Mouse (Mus musculus) intestine, embryonic 14.5 days (tissue): ENCODE data around the gene Eif4e. TPM values are rescaled to one million over a fixed set of nuclear protein-coding genes. Genes with fewer than 3 reads are reported as not detected.
A peak's percentile ranks its signal among the peaks of the same experiment; 100 is the strongest.

Source experiments
- ATAC-seq: fragments of 200-750 bp; cut with Nextera tagmentation; replicated peaks from 2 replicates; pipeline ENCODE4 v1.8.0; 2017; ENCODE audit warnings: low read depth, moderate number of reproducible peaks, moderate TSS enrichment, moderate library complexity; ENCODE audit not compliant: low FRiP score, low TSS enrichment
- DNase-seq: peaks from one replicate; pipeline ENCODE4 v3.0.0-alpha.2; 2018; ENCODE audit warnings: low spot score
- H3K27ac ChIP-seq: fragments of 300-500 bp; sonication (generic); 2 replicates; pipeline ENCODE4 v1.5.1; 2014; ENCODE audit warnings: low read depth, mild to moderate bottlenecking, control low read depth
- H3K27me3 ChIP-seq: fragments of 300-500 bp; sonication (generic); replicated peaks from 2 replicates; pipeline ENCODE4 v1.6.1; 2014; ENCODE audit warnings: low read length, control low read depth; ENCODE audit not compliant: control insufficient read depth, insufficient read depth
- H3K36me3 ChIP-seq: fragments of 300-500 bp; sonication (generic); 2 replicates; pipeline ENCODE4 v1.6.1; 2014; ENCODE audit warnings: low read length, control low read depth; ENCODE audit not compliant: control insufficient read depth, insufficient read depth
- H3K4me1 ChIP-seq: fragments of 300-500 bp; sonication (generic); replicated peaks from 2 replicates; pipeline ENCODE4 v1.6.1; 2014; ENCODE audit warnings: low read length, control low read depth, mixed read lengths; ENCODE audit not compliant: control insufficient read depth, insufficient read depth
- H3K4me2 ChIP-seq: fragments of 300-500 bp; sonication (generic); 2 replicates; pipeline ENCODE4 v1.6.1; 2014; ENCODE audit warnings: low read length
- H3K4me3 ChIP-seq: fragments of 300-500 bp; sonication (generic); 2 replicates; pipeline ENCODE4 v1.5.1; 2014; ENCODE audit warnings: low read depth, low read length, control low read depth, mixed read lengths
- H3K9ac ChIP-seq: fragments of 300-500 bp; sonication (generic); 2 replicates; pipeline ENCODE4 v1.6.1; 2014; ENCODE audit warnings: mild to moderate bottlenecking, low read length
- H3K9me3 ChIP-seq: fragments of 300-500 bp; sonication (generic); 2 replicates; pipeline ENCODE4 v1.6.1; 2016; ENCODE audit warnings: low read length, control low read depth; ENCODE audit not compliant: control insufficient read depth
- WGBS: fragments of 180-500 bp; shearing (Covaris S2); extraction: QIAGEN DNeasy Blood & Tissue Kit; methylation state at CpG from one replicate; pipeline ENCODE4 v1.1.7; 2014; 5-methylcytosine and 5-hydroxymethylcytosine counted together
- polyA plus RNA-seq: library from polyadenylated mRNA; unstranded; fragments of >200 nt; fragmentation: Nextera tagmentation; extraction: Ambion mirVana; gene quantifications from 2 replicates; pipeline ENCODE4 v1.2.1, GENCODE M21; 2014

Gene Eif4e
- polyA plus RNA-seq, 1 experiment from 2014 or later, result 345 TPM

GRCm38 (mm10) chr3:138527667-138528231 is 1.8 kb downstream of the Eif4e start:
- peak; percentile 61 for ATAC-seq

DNA sequence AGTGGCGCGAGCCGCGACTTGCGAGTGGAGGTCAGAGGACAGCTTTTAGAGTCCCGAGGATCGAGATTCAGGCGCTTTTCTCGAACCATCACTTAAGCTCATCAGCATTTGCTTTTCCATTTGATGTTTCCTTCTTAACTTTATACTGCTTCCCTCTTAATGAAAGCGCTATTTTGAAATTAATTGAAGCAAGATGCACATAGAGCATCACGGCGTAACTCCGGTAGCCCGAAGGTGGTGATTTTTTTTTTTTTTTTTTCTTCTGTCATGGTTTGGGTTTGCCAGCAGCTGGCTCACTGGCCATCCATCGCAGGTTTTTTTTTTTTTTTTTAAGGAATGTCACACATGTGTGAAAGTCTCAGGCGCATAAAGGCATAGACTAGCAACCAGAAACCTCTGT is 2.3 kb downstream of the Eif4e start:
- no peak for ATAC-seq

More at GRCm38 (mm10) chr3:138527667-138528231, 1.8 kb downstream of the Eif4e start:
- Histone ChIP-seq H3K4me1 (peaks cover 33% of the 10 kb centered on the region), H3K27ac (peak overlapping the region; percentile 84), H3K36me3 (no peaks in the 10 kb centered on the region), H3K4me3 (peak overlapping the region; percentile 93), H3K4me2 (peak overlapping the region; percentile 82), H3K9ac (peak overlapping the region; percentile 94), H3K27me3 (no peaks in the 10 kb centered on the region), H3K9me3 (no peaks in the 10 kb centered on the region)
- WGBS, result under 1% methylated on average over 43 of the region's 64 CpGs
- peak; percentile 77 for DNase-seq

DNA sequence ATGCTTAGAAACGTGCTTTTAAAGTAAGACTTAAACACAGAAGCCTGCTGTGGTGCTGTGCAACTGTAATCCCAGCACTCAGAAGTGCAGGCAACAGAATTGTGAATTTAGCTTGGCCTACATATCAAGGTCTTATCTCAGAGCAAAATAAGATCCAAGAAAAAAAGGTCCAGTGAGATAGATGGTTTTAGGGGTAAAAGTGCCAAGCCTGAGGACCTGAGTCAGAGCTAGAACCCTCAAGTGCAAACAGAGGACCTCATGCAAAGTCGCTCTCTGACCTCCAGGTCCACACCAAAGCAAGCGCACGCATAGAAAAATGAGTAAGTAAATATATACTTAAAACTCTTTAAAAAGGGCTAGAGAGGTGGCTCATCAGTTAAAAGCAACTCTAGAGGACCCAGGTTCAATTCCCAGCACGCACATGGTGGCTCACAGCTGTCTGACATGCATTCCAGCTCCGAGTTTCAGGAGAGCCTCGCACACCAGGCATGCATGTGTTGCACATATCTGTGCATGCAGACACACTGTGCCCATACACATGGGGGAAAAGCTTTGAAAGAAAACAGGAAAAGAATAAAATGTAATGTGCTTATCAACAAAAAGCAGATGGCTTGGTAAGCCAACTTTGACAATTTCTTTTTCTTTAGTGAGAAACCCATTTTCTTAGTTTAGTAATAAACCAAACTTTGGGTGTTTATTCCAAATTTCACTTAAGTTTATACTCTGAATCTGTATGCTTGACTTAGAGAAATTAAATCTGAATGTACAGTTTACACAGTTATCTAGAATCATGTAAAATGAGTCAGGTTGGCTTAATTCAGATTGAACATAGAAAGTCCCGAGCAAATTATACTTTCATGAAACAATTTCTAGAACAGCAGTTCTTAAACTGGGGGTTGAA is 4.8 kb downstream of the Eif4e start:
- 68% methylated on average over 8 of the region's 8 CpGs for WGBS
- H3K27ac ChIP-seq, result no peak overlapping the region
- H3K4me2 ChIP-seq, result no peak overlapping the region
- H3K9ac ChIP-seq, result no peak overlapping the region
- H3K9me3 ChIP-seq, result no peaks in the 10 kb centered on the region
- peaks cover 33% of the 10 kb centered on the region for H3K4me1 ChIP-seq
- no peak for ATAC-seq
- no peaks in the 10 kb centered on the region for H3K27me3 ChIP-seq
- no peak overlapping the region for H3K4me3 ChIP-seq
- H3K36me3 ChIP-seq, result no peaks in the 10 kb centered on the region
- DNase-seq, result peak; percentile 47

More for the DNA sequence above, 2.3 kb downstream of the Eif4e start:
- peak overlapping the region; percentile 94 for H3K9ac ChIP-seq
- H3K4me2 ChIP-seq, result peak overlapping the region; percentile 82
- no peaks in the 10 kb centered on the region for H3K27me3 ChIP-seq
- H3K36me3 ChIP-seq, result no peaks in the 10 kb centered on the region
- no peak overlapping the region for H3K27ac ChIP-seq
- DNase-seq, result no peak
- 3% methylated on average over 16 of the region's 16 CpGs for WGBS
- H3K4me3 ChIP-seq, result peak overlapping the region; percentile 93
- H3K4me1 ChIP-seq, result peaks cover 33% of the 10 kb centered on the region
- H3K9me3 ChIP-seq, result no peaks in the 10 kb centered on the region

- Histone ChIP-seq H3K27ac (no peak overlapping the region), H3K4me3 (no peak overlapping the region), H3K9me3 (no peaks in the 10 kb centered on the region), H3K27me3 (no peaks in the 10 kb centered on the region), H3K36me3 (no peaks in the 10 kb centered on the region), H3K4me1 (peaks cover 29% of the 10 kb centered on the region), H3K9ac (no peak overlapping the region), H3K4me2 (no peak overlapping the region)
- peak; percentile 48 for DNase-seq
- 36% methylated on average over 12 of the region's 12 CpGs for WGBS
- no peak for ATAC-seq
These were observed 5.7 kb downstream of the Eif4e start for GRCm38 (mm10) chr3:138531479-138532181.

DNA sequence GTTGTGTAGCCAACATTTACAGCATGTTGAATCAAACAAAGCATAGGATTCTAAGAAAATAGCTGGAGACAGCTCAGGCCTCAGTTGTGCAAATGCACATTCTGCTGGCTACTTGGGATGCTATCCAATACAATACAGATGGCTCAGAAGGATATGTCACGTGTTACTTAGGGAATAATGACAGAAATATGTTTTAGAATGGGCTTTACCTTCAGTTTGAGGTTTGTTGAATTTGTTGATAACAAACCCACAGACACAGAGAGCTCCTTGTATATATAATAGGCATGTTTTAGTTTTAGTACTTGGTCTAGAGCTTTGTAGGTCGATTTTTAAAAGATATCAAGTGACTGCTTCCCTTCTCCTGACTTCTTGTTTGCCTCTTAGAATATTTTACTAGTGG is 6.8 kb downstream of the Eif4e start:
- DNase-seq (no peak), ATAC-seq (no peak)
- no peak overlapping the region for H3K4me3 ChIP-seq
- H3K36me3 ChIP-seq, result no peaks in the 10 kb centered on the region
- no peak overlapping the region for H3K4me2 ChIP-seq
- H3K4me1 ChIP-seq, result peaks cover 29% of the 10 kb centered on the region
- 47% methylated on average over 2 of the region's 2 CpGs for WGBS
- H3K9me3 ChIP-seq, result no peaks in the 10 kb centered on the region
- no peak overlapping the region for H3K9ac ChIP-seq
- H3K27ac ChIP-seq, result no peak overlapping the region
- H3K27me3 ChIP-seq, result no peaks in the 10 kb centered on the region

DNA sequence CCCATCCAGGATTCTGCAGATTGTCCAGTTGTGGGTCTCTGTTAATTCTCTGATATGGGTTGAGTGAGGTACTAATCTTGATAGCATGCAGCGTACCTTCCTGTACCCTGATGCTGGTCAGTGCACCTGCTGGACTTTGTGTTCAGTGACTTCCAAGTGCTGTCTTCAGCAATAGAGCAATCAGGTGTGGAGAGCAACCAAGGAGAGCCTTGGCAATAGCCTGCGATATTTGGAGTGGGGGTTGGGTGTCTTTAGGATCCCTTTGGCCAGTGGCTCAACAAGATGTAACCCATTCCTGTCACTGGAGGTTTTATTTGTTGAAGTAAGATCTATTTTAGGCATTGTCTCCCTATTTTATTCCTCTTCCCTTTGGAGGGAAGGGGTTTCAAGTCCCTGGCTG is 10.1 kb downstream of the Eif4e start:
- no peak overlapping the region for H3K27ac ChIP-seq
- WGBS, result 95% methylated on average over 2 of the region's 2 CpGs

GRCm38 (mm10) chr3:138542621-138543020 is 16.6 kb downstream of the Eif4e start:
- H3K27me3 ChIP-seq, result no peaks in the 10 kb centered on the region
- no peaks in the 10 kb centered on the region for H3K9me3 ChIP-seq
- WGBS, result 69% methylated on average over 3 of the region's 3 CpGs
- ATAC-seq (no peak), DNase-seq (peak; percentile 29)
- H3K4me3 ChIP-seq, result no peak overlapping the region
- no peak overlapping the region for H3K9ac ChIP-seq
- no peaks in the 10 kb centered on the region; the same call in 1 of the 2 replicates for H3K4me1 ChIP-seq
- no peaks in the 10 kb centered on the region for H3K36me3 ChIP-seq
- no peak overlapping the region for H3K4me2 ChIP-seq
- H3K27ac ChIP-seq, result no peak overlapping the region

More for the DNA sequence above, 10.1 kb downstream of the Eif4e start:
- Histone ChIP-seq H3K4me1 (peaks cover 11% of the 10 kb centered on the region), H3K9me3 (no peaks in the 10 kb centered on the region), H3K4me2 (no peak overlapping the region), H3K27me3 (no peaks in the 10 kb centered on the region), H3K9ac (no peak overlapping the region), H3K4me3 (no peak overlapping the region), H3K36me3 (no peaks in the 10 kb centered on the region)
- peak; percentile 48 for DNase-seq
- no peak for ATAC-seq

DNA sequence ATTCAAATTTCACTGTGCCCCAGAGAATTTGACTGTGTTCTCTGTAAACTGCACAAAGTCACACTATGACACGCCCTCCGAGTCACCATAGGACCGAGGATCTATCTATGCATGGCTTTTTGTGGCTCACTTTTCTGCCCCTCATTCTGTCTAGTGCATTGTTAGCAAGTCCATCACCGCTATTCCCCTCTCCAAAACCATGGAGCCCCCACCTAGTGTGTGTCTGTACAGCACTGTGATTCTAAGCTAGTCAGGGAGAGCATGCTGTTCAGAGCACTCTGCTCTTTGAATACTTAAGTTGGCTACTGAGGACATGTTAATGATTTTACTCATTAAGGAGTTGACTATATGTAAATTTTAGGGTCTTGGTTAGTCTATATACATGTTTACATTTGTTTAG is 18.1 kb downstream of the Eif4e start:
- no peaks in the 10 kb centered on the region; the same call in 1 of the 2 replicates for H3K4me1 ChIP-seq
- H3K27ac ChIP-seq, result no peak overlapping the region
- H3K36me3 ChIP-seq, result peaks cover 2% of the 10 kb centered on the region; the same call in 1 of the 2 replicates
- no peak overlapping the region for H3K4me2 ChIP-seq
- 84% methylated on average over 4 of the region's 4 CpGs for WGBS
- H3K9ac ChIP-seq, result no peak overlapping the region
- no peak for ATAC-seq
- no peaks in the 10 kb centered on the region for H3K9me3 ChIP-seq
- H3K27me3 ChIP-seq, result no peaks in the 10 kb centered on the region
- no peak for DNase-seq
- H3K4me3 ChIP-seq, result no peak overlapping the region
